Mouse (Mus musculus) MEL (cell line): ENCODE measurements around the gene Tbc1d9b. TPM values are rescaled to one million over a fixed set of nuclear protein-coding genes. Genes with fewer than 3 reads are reported as not detected.

ENCODE experiments used
- DNase-seq: peaks from one replicate; pipeline ENCODE4 v3.0.0; 2011; ENCODE audit warnings: low read depth, low spot score
- H3K27ac ChIP-seq: 2 replicates; pipeline ENCODE4 v1.5.1; 2012; ENCODE audit warnings: low read depth, mild to moderate bottlenecking, control low read depth, low read length, moderate library complexity; ENCODE audit not compliant: control insufficient read depth
- H3K27me3 ChIP-seq, 2 experiments: fragments of 150-350 bp in 1 of 2; sonication (generic) in 1 of 2; 2 replicates each; pipeline ENCODE4 v1.6.1; 2012; ENCODE audit warnings: low read length in 2 of 2, mild to moderate bottlenecking in 2 of 2, improper control_type of control experiment in 1 of 2, moderate library complexity in 1 of 2; ENCODE audit not compliant: insufficient read depth in 2 of 2, control insufficient read depth in 1 of 2
- H3K36me3 ChIP-seq, 2 experiments: 2 replicates each; pipeline ENCODE4 v1.6.1; 2012 to 2014; ENCODE audit warnings: low read length in 2 of 2, improper control_type of control experiment in 1 of 2, inconsistent platforms in 1 of 2, mild to moderate bottlenecking in 1 of 2; ENCODE audit not compliant: insufficient read depth in 2 of 2, control insufficient read depth in 1 of 2
- H3K4me1 ChIP-seq, 2 experiments: fragments of 150-350 bp in 1 of 2; sonication (generic) in 1 of 2; 2 replicates each; pipeline ENCODE4 v1.6.1; 2012; ENCODE audit warnings: low read length in 2 of 2, improper control_type of control experiment in 1 of 2, mild to moderate bottlenecking in 1 of 2; ENCODE audit not compliant: insufficient read depth in 2 of 2, control insufficient read depth in 1 of 2
- H3K4me3 ChIP-seq, 2 experiments: fragments of 150-350 bp in 1 of 2; sonication (generic) in 1 of 2; 2 replicates each; pipeline ENCODE4 v1.5.1; 2012; ENCODE audit warnings: low read depth in 2 of 2, low read length in 2 of 2, mild to moderate bottlenecking in 2 of 2, moderate library complexity in 2 of 2, control low read depth in 1 of 2, improper control_type of control experiment in 1 of 2; ENCODE audit not compliant: control insufficient read depth in 1 of 2, insufficient read depth in 1 of 2
- H3K79me2 ChIP-seq: 2 replicates; pipeline ENCODE4 v1.6.1; 2012; ENCODE audit warnings: mild to moderate bottlenecking, low read length, moderate library complexity; ENCODE audit not compliant: control insufficient read depth, poor library complexity, insufficient read depth
- H3K9ac ChIP-seq: 2 replicates; pipeline ENCODE4 v1.6.1; 2012; ENCODE audit warnings: low read depth, mild to moderate bottlenecking, control low read depth, low read length, moderate library complexity; ENCODE audit not compliant: control insufficient read depth, poor library complexity, severe bottlenecking
- H3K9me3 ChIP-seq: fragments of 150-350 bp; sonication (generic); replicated peaks from 2 replicates; pipeline ENCODE4 v1.6.1; 2012; ENCODE audit warnings: mild to moderate bottlenecking, low read length, improper control_type of control experiment, moderate library complexity; ENCODE audit not compliant: insufficient read depth
- CHD1 ChIP-seq: IDR thresholded peaks from 2 replicates; pipeline ENCODE4 v1.6.1; 2012; ENCODE audit warnings: low read depth, mild to moderate bottlenecking, inconsistent platforms, low read length, improper control_type of control experiment
- CHD2 ChIP-seq: IDR thresholded peaks from 2 replicates; pipeline ENCODE4 v1.6.1; 2011; ENCODE audit warnings: low read length, improper control_type of control experiment
- EP300 ChIP-seq, 2 experiments: IDR thresholded peaks; 2 replicates each; pipeline ENCODE4 v1.6.1; 2011; ENCODE audit warnings: improper control_type of control experiment in 2 of 2, low read length in 2 of 2, low read depth in 1 of 2, mild to moderate bottlenecking in 1 of 2
- GATA1 ChIP-seq: IDR thresholded peaks from 2 replicates; pipeline ENCODE4 v1.6.1; 2011; ENCODE audit warnings: low read depth, low read length, improper control_type of control experiment
- MAFK ChIP-seq: IDR thresholded peaks from 2 replicates; pipeline ENCODE4 v1.6.1; 2011; ENCODE audit warnings: low read depth, mild to moderate bottlenecking, low read length, improper control_type of control experiment, borderline replicate concordance
- MEF2A ChIP-seq: IDR thresholded peaks from 2 replicates; pipeline ENCODE4 v1.6.1; 2014; ENCODE audit warnings: low read depth, mild to moderate bottlenecking, inconsistent platforms, low read length, improper control_type of control experiment; ENCODE audit not compliant: poor library complexity, insufficient replicate concordance, severe bottlenecking; ENCODE audit errors: extremely low read depth
- MXI1 ChIP-seq: IDR thresholded peaks from 2 replicates; pipeline ENCODE4 v1.6.1; 2011; ENCODE audit warnings: mild to moderate bottlenecking, low read depth, low read length, improper control_type of control experiment
- NRF1 ChIP-seq: IDR thresholded peaks from 2 replicates; pipeline ENCODE4 v1.6.1; 2014; ENCODE audit warnings: low read depth, mild to moderate bottlenecking, inconsistent platforms, low read length, improper control_type of control experiment, moderate library complexity; ENCODE audit not compliant: poor library complexity, insufficient read depth, severe bottlenecking
- POLR2A ChIP-seq, 2 experiments: IDR thresholded peaks; 2 replicates each; pipeline ENCODE4 v1.6.1; 2011 to 2012; ENCODE audit warnings: low read length in 2 of 2, mild to moderate bottlenecking in 2 of 2, control low read depth in 1 of 2, improper control_type of control experiment in 1 of 2, low read depth in 1 of 2, moderate library complexity in 1 of 2; ENCODE audit not compliant: control insufficient read depth in 1 of 2, insufficient read depth in 1 of 2, poor library complexity in 1 of 2
- RAD21 ChIP-seq: IDR thresholded peaks from 2 replicates; pipeline ENCODE4 v1.6.1; 2011; ENCODE audit warnings: mild to moderate bottlenecking, low read depth, low read length, improper control_type of control experiment
- ZC3H11A ChIP-seq: IDR thresholded peaks from 2 replicates; pipeline ENCODE4 v1.6.1; 2012; ENCODE audit warnings: low read depth, mild to moderate bottlenecking, inconsistent platforms, low read length, improper control_type of control experiment
- ZMIZ1 ChIP-seq: IDR thresholded peaks from 2 replicates; pipeline ENCODE4 v1.6.1; 2012; ENCODE audit warnings: low read depth, mild to moderate bottlenecking, inconsistent platforms, low read length, improper control_type of control experiment, moderate library complexity
- ZNF384 ChIP-seq: IDR thresholded peaks from 2 replicates; pipeline ENCODE4 v1.6.1; 2012; ENCODE audit warnings: low read depth, mild to moderate bottlenecking, inconsistent platforms, low read length, improper control_type of control experiment
- polyA plus RNA-seq, 2 experiments: library from polyadenylated mRNA; stranded (reverse) in 1 of 2; unstranded in 1 of 2; fragments of >175 nt in 1 of 2; fragments of >200 nt in 1 of 2; gene quantifications; 2 replicates each; pipeline versions ENCODE4 v1.2.1 to v1.2.4; 2012; ENCODE audit warnings: low replicate concordance in 2 of 2, low read depth in 1 of 2; ENCODE audit not compliant: insufficient read length in 2 of 2, insufficient read depth in 1 of 2, missing spikeins in 1 of 2
- total RNA-seq: library from RNA; depleted of rRNA; stranded (reverse); fragments of 300-350 nt; gene quantifications from 2 replicates; pipeline ENCODE4 v1.2.3, GENCODE M21; 2012

Tbc1d9b gene
- total and polyA plus RNA-seq, 3 experiments = 18.6 to 32.5 TPM; not detected in 1

DNA sequence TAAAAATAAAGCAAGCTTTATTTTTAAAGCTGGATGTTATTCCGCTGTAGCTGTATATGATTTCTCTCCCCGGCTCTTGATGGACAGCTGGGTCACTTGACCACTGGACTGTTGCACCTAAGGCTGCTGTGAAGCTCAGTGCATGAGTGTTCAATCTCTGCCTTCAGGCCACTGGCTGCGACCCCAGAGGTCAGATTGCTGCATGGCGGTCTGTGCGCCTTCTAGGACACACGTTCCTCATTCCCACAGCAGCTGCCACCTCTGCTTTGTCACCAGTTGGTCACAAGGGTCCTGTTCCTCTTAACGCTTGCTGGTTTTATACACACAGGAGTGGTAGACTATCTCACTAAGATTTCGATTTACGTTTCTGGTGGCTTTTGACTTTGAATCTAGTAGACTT lies 23.0 kb downstream of the Tbc1d9b start:
- TF ChIP-seq ZMIZ1 (no peak), ZC3H11A (no peak), RAD21 (no peak), MEF2A (no peak), MXI1 (no peak), MAFK (no peak), ZNF384 (no peak), CHD2 (no peak), POLR2A (IDR thresholded peaks at IDR 0.05; ENCODE audit: control insufficient read depth in 1 of 2, insufficient read depth in 1 of 2, low read depth in 1 of 2, low read length in 2 of 2, poor library complexity in 1 of 2) (no peak), GATA1 (no peak)
- Histone ChIP-seq H3K27me3 (no peaks in the 10 kb centered on the region), H3K79me2 (no peaks in the 10 kb centered on the region)

DNA sequence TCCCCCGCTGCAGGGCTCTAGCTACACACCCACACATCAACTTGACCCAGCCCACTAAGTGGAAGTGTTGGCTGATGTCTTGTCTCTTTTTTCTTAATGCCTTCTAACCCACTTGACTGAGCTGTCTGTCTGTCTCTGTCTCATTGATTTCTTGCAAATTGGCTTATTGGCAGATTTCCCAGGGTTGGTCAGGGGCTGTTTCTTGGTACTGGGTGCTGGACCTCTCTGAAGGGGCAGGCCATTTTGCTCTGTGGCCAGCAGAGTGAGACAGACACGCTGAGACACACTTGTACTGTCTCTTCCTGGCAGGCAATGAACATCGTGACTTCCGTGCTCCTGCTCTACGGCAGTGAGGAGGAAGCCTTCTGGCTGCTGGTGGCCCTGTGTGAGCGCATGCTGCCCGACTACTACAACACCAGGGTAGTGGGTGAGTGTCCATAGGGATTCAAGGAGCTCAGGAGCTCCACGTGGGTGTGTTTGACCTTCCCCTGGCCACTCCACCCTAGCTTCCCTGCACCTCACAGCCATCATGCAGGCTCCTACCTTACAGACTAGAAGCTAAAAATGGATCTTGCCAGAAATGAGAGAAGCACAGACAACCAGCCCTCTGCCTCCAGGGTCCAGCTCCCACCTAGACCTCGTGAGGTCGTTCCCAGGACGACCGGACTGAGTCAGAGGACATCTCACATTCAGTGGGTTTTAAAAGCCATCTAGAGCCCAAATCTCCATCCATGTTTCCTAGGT lies 23.8 kb downstream of the Tbc1d9b start:
- Histone ChIP-seq H3K9ac (no peak overlapping the region), H3K9me3 (no peaks in the 10 kb centered on the region), H3K79me2 (no peaks in the 10 kb centered on the region), H3K4me3 (no peak overlapping the region), H3K36me3 (peaks cover 0 to 6% of the 10 kb centered on the region in 2 experiments; a peak in 2 of 4 replicates), H3K27ac (no peak overlapping the region), H3K27me3 (no peaks in the 10 kb centered on the region), H3K4me1 (no peaks in the 10 kb centered on the region)
- no peak for DNase-seq
- TF ChIP-seq MAFK (no peak), NRF1 (no peak), EP300 (IDR thresholded peaks at IDR 0.05; ENCODE audit: low read depth in 1 of 2, low read length in 2 of 2) (no peak)

More for the DNA sequence above, 23.0 kb downstream of the Tbc1d9b start:
- Histone ChIP-seq H3K9ac (no peak overlapping the region), H3K4me3 (no peak overlapping the region), H3K9me3 (no peaks in the 10 kb centered on the region), H3K4me1 (no peaks in the 10 kb centered on the region), H3K27ac (no peak overlapping the region), H3K36me3 (peaks cover 0 to 5% of the 10 kb centered on the region in 2 experiments; a peak in 2 of 4 replicates)
- DNase-seq = no peak

DNA sequence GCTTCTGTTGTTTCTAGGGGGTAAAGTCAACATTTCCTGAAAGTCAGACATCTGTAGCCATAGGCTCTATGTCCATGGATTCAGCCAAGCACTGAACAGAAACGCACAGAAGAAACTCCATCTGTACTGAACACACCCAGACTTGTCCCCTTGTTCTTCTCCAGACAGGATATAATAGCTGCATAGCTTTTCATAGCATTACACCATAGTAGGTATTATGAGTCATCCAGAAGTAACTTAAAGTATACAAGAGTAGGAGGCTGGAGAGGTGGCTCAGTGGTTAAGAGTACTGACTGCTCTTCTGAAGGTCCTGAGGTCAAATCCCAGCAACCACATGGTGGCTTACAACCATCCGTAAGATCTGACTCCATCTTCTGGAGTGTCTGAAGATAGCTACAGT lies 24.6 kb downstream of the Tbc1d9b start:
- Histone ChIP-seq H3K4me3 (no peak overlapping the region), H3K9ac (no peak overlapping the region), H3K9me3 (no peaks in the 10 kb centered on the region), H3K36me3 (peaks cover 0 to 6% of the 10 kb centered on the region in 2 experiments; a peak in 2 of 4 replicates), H3K79me2 (no peaks in the 10 kb centered on the region), H3K27me3 (no peaks in the 10 kb centered on the region), H3K27ac (no peak overlapping the region), H3K4me1 (no peaks in the 10 kb centered on the region)
- no peak for DNase-seq
- no peak for TF ChIP-seq ZMIZ1
- no peak for TF ChIP-seq CHD1
